Comparison of ENCODE assay signal across 23 mouse cellular contexts in genomic region chr17:86929981-86930380, GRCm38 (mm10). TPM values are rescaled to one million over a fixed set of nuclear protein-coding genes. Genes with fewer than 3 reads are reported as not detected.
"Had no signal": no experiment of that assay in that cellular context is flagged by ENCODE, and none has a peak within 500 bp of the region (broad histone marks: within the 10 kb centered on the region; RNA-seq: fewer than 3 reads in every experiment).

No protein-coding gene starts in this region.

- H3K9ac ChIP-seq: limb, embryonic 13.5 days; liver, embryonic 14.5 days; midbrain, embryonic 15.5 days; neural tube, embryonic 13.5 days had no signal

- H3K27ac ChIP-seq: kidney, postnatal 0 days; limb, embryonic 13.5 days; liver, embryonic 14.5 days; midbrain, embryonic 10.5 days; midbrain, embryonic 15.5 days; neural tube, embryonic 13.5 days had no signal

- DNase-seq: kidney, adult 11 months; kidney, adult 9 months; kidney, postnatal 36 days; layer of hippocampus, adult 9-11 months; layer of hippocampus, postnatal 36 days; lung, adult 18-20 months; lung, postnatal 36 days; right cerebral cortex, adult 18-20 months; right cerebral cortex, postnatal 25 days; thymus, postnatal 36 days had no signal

- H3K4me2 ChIP-seq: limb, embryonic 13.5 days; midbrain, embryonic 15.5 days; neural tube, embryonic 13.5 days had no signal

- H3K27me3 ChIP-seq: midbrain, embryonic 15.5 days; neural tube, embryonic 13.5 days had no signal

- H3K4me3 ChIP-seq: limb, embryonic 13.5 days; midbrain, embryonic 10.5 days; midbrain, embryonic 15.5 days; neural tube, embryonic 13.5 days had no signal

- ATAC-seq: midbrain, embryonic 15.5 days had no signal

- H3K36me3 ChIP-seq: limb, embryonic 13.5 days; midbrain, embryonic 10.5 days; midbrain, embryonic 15.5 days; neural tube, embryonic 13.5 days had no signal

RNA-seq across cellular contexts. Expression of gene Tmem247, which starts 12.8 kb away (rescaled TPM):
- total RNA-seq: layer of hippocampus, adult 18-20 months; layer of hippocampus, postnatal 36 days; left cerebral cortex, postnatal 36 days; liver, adult 2 months; megakaryocyte, adult 5-6 weeks had no signal
- polyA plus RNA-seq: kidney, postnatal 0 days; limb, embryonic 13.5 days; liver, adult 2 months; liver, embryonic 14.5 days; midbrain, embryonic 10.5 days; midbrain, embryonic 15.5 days; neural tube, embryonic 13.5 days; small intestine, adult 2 months; stomach, embryonic 16.5 days; thymus, postnatal 0 days had no signal

RNA-seq across cellular contexts. Expression of gene Atp6v1e2, which starts 17.7 kb away (rescaled TPM):
- total RNA-seq: layer of hippocampus, adult 18-20 months; layer of hippocampus, postnatal 36 days; left cerebral cortex, postnatal 36 days; liver, adult 2 months; megakaryocyte, adult 5-6 weeks had no signal
- polyA plus RNA-seq: kidney, postnatal 0 days; limb, embryonic 13.5 days; liver, adult 2 months; liver, embryonic 14.5 days; midbrain, embryonic 10.5 days; midbrain, embryonic 15.5 days; neural tube, embryonic 13.5 days; small intestine, adult 2 months; thymus, postnatal 0 days had no signal
